Mouse (Mus musculus): ENCODE data around the gene Carm1.
A peak's percentile ranks its signal among the peaks of the same experiment; 100 is the strongest.
"Not testable (repeated sequence)": the region's sequence is repeated elsewhere in the genome, so short reads cannot be mapped to it uniquely, and the experiment has no call there.

Carm1 gene

DNA sequence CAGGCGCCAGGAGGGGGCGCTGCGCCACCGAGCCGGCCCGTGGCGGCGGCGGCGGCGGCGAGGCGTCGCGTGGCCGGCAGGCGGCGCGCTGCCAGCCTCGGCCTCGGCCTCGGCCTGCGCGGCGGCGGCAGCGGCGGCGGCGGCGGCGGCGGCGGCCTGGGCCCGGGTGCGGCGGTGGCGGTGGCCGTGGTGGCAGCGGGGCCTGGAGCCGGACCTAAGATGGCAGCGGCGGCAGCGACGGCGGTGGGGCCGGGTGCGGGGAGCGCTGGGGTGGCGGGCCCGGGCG, at the start of gene Carm1:
Carm1 (plus strand) TSS at position 106 of the 286 bp plus-strand sequence.
- DNase-seq, result no peak

DNA sequence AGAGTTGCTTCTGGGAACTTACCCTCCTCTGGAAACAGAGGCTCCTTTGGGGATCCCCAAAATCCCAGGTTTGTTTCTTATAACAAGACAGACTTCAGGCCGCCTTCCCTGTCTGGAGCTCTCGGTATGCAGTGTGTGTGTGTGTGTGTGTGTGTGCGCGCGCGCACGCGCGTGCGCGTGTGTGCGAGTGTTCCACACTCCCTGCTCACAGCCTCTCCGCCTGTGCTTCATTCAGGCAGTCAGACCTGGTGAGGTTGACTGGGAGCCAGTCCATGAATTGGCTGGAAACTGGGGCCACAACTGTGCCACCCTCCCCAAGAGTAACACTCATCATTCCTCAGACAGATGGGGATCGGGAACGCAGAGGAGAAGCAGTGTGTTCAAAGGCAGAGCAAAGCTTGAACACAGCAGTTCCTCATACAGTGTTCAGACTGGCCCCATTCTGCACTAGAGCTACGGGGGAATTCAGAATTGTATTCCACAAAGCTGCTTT, 49.6 kb upstream of the Carm1 start:
- no peak for DNase-seq

DNA sequence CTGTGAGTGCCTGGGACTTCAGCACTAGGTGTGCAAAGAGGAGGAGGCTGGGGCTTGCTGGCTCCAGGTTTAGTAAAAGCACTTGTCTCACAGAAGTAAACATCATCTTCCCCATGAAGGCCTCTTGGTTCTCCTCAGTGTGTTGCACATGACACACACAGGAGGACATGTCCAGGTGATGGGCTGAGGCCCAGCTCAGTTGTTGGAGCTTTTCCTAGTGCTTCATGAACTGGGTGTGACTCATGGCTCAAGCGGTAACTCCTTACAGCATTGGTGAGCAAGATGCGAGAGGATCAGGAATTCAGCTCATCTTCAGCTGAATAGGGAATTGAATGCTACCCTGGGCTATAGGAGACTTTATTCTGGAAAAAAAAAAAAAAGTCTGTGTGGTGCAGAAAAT, 49.0 kb upstream of the Carm1 start:
- DNase-seq, result no peak

DNA sequence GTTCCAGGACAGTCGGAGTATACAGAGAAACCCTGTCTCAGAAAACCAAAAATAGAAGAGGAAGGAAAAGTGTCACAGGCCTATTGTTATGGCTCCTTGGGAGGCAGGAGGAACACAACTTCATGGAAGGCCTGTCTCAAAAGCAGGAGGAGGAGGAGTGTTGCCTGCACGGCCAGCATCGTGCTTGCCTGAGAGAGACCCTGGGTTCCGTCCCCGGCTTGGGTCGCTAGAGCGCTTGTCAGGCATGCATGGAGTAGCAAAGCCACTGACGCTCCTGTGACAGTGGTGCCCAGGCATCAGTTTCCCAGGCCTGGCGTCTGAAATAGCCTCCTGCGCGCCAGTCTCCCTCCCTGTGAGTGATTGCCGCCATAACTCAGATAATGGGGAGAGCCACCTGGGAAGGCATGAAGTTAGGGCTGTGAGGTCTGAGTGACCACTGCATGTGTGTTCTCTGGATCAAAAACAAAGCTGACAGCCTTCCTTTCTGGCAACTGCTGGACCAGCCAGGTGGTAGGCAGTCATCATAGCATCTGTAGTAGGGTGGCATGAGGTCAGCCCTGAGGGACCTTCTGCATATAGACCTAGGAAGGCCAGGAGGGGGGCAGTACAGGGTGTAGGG, 48.3 kb upstream of the Carm1 start:
- no peak for DNase-seq

DNA sequence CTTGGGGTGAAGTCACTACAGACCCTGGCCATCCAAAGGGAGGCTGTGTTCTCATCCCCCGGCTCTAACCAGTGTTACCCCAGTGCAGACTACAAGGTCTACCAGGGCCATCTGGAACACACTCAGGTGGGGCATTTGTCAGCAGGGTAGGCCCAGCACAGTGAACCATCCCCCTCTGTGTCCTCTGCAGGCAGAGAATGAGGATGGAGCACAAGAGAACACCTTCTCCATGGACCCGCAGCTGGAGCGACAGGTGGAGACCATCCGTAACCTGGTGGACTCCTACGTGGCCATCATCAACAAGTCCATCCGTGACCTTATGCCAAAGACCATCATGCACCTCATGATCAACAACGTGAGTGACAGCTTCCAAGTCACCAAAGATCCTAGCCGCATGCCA, 43.3 kb upstream of the Carm1 start:
- DNase-seq, result no peak

DNA sequence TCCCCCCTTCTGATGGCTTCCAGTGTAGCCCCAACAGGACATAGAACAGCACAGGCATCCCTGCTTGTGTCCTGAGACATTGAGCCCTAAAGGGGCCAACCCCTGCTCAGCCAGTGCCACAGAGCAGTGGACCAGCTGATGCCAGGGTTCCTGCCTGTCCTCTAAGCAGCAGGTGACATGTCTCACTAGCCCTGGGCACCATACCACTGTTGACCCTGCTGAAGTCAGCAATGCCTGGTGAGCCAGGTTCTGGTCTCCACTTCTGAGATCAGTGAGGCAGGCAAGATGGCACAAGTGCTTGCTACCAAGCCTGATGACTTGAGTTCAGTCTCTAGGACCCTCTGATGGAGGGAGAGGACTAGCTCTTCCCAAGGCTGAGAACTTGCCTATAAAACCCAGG, 40.9 kb upstream of the Carm1 start:
- DNase-seq, result no peak

DNA sequence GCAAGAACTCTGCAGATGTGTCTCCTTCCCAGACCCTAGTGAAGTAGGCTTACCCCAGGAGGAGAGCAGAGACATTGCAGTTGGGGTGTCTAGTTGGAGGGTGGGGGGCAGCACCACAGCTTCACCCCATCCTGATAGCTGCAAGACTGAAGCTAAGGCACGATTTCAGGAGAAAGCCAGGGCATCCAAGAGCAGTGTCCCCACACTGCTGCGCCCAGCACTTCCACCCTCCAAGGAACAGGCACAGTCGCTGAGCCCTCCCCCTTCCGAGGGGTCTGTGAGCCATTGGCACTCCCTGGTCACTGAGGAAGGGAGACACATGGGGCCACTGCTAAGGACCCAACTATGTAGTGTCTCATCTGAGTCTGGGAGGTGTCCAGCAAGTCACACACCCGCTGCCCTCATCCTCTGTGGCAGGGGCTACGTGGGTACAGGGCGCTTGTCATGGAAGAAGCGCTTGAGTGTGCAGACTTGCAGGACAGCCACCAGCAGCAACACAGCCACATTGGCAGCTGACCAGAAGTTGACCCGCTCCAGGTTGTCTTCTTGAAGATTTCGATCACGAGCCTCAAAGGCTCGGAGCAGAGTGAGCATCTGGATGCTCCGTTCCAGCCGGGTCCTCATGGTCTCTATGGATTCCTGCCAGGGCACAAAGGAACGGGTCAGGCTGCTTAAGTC, 38.8 kb upstream of the Carm1 start:
- no peak for DNase-seq

DNA sequence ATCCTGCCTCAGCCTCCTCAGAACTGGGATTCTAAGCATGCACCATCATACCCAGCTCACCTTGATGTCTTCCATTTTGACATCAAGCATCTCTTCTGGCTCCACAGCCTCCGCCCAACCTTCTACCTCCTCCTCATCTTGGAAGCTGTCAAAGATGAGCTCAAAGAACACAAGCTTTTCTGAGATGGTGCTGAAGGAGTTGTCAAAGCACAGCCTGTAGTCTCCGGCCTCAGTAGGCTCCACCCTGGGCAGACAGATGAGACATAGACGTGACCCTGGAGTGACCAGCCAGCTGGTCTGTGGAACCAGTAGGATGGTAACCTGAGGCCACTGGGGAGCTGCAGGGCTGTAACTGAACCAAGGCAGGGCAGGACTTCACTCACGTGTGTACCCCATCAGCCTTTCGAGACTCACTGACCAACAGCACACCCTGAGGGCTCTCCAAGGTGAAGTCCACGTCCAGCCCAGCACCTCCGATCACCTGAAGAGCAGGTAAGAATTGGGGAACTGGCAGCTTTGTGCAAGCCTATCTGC, 37.8 kb upstream of the Carm1 start:
- DNase-seq, result no peak

DNA sequence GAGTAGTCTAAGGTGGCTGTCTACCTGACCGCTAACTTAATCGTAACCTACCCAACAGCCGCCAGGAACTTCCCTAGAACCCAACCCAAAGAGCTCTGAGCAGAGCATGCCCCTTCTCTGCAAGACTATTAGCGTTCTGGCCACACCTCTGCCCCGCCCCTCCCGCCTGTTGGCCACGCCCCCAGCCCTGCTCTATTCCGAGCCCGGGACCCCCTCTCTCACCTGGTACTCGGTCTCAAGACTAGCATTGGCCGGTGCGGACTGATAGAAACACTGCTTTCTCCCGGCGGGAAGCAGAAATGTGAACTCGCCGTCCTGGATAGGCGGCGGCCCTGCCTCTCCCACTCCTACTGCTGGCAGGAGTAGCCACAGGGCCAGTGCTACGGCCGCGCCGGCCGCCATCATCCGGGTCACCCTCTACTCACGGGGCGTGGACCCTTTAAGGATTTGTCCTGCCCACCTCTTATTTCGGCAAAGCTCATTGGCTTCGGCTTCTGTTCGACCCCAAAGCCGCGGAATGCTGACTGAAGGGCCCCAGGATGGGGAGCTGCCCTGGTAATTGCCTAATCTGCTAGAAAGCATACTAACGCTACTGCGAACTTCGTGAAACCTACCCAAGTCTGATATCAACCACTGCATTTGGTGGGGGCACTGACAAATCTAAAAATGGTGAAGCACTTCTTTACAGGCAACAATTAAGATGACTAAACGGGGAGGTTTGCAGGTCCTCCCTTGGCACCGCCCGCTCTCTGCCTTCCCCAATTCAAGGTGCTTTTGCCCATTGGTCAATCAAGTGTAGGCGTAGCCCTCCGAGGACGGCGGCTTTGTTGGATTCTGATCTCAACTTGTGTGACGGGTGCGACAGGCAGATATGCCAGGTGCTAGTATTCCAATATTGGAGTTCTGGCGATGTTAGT, 36.7 kb upstream of the Carm1 start, which contains the start of gene Tmed1:
Tmed1 (minus strand) TSS at position 481 of the 917 bp plus-strand sequence.
- DNase-seq, result peak; percentile 98

DNA sequence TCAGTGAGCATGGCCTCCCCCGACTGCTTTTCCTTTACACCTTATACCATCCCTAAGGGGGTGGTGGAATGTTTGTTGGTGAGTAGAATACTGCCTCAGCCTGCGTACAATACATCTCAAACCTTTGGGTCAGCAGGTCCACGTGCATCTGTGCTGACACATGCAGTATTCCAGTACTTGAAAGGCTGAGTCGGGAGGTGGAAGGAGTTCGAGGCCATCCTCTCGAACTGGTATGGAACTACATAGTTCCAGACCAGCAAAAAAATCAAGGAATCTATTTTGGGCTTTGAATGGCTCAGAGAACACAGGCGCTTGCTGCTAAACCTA, 36.0 kb upstream of the Carm1 start:
- DNase-seq, result no peak

DNA sequence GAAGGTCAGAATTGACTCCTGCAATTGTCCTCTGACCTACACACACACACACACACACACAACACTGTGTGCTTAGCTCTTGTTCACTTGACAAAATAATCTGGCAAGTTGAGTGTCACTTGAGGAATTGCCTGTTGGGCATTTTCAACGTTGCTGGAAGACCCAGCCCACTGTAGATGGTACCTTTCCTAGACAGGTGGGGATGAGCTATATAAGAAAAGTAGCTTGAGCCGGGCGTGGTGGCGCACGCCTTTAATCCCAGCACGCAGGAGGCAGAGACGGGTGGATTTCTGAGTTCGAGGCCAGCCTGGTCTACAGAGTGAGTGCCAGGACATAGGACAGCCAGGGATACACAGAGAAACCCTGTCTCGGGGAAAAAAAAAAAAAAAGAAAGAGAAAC, 35.6 kb upstream of the Carm1 start:
- no peak for DNase-seq

DNA sequence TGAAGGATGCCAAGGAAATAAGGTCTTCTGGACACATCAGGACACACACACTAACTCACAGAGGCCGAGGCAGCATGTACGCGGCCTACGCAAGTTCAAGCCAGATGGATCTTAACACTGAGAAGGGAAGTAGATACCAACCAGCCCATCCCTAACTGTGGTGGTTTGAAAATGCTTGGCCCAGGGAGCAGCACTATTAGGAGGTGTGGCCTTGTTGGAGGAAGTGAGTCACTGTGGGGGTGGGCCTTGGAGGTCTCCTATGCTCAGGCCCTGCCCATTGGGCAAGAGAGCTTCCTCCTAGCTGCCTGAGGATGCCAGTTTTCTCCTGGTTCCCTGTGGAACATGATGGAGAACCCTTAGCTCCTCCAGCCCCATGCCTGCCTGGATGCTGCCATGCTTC, 33.2 kb upstream of the Carm1 start:
- no peak for DNase-seq

DNA sequence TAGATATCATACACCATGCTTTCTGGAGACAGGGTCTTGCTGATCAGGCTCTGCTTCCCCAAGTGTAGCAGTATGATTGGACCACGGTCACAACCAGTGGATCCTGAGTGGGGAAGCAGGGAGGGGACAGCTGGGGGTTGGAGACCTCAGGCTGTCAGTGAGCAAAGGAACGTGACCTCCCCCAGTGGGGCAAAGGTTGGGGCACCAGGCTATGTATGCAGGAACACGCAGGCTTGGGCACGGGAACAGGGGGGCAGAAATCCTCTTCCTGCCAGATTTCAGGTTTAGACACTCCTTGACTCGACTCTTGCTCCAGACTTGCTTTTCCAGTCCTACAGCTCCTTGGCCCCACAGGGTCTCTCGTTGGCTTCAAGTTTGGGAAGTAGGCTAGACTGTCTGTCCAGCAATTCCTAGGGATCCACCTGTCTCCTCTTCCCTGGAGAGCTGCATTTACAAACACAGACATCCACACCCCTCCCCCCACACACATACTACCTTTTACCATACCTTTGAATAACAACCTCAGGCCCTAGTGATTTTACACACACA, 28.7 kb upstream of the Carm1 start:
- DNase-seq, result no peak

DNA sequence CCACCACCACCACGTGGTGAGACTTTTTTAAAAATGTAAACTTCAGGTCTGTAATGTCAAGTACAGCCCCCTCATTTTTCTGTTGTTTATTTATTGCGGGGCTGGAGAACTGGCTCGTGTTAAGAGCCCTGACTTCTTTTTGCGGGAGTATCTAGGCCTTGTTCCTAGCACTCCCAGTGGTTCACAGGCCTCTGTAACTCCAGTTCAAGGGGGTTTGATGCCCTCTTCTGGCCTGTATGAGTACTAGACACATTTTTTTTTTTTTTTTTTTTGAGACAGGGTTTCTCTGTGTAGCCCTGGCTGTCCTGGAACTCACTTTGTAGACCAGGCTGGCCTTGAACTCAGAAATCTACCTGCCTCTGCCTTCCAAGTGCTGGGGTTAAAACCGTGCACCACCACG, 28.0 kb upstream of the Carm1 start:
- DNase-seq, result not testable (repeated sequence)

DNA sequence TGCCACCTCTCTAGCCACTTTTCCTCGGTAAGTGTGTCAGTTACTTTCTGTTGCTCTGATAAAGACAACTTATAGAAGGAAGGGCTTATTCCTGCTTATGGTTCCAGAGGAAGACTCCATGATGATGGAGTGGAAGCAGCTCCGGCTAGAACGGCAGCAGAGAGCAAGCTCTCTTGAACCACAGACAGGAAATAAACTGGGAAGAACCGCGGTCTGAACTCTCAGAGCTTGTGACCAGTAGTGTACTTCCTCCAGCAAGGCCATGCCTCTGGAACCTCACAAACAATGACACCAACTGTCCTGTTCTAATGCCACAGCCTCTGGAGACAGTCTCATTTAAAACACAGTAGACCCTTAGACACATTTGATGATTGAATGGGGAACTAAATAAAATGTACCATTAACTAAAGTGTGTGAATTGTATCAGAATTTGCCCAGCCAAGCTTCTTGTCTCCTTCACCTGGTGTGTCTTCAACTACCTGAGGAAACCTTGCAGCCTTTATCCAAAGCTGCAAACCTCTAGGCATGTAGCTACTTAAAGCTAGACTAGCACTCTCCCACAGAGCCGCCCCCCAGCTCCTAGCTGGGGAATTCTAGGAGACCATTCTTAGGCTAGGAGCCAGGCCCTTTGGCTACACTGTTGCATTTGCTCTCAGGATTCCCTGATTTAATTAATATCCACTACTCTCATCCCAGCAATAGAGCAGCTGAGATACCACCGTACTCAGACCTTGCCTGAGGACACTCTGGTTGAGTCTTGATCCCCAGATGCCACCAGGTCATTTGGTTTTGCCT, 21.4 kb upstream of the Carm1 start:
- no peak for DNase-seq

DNA sequence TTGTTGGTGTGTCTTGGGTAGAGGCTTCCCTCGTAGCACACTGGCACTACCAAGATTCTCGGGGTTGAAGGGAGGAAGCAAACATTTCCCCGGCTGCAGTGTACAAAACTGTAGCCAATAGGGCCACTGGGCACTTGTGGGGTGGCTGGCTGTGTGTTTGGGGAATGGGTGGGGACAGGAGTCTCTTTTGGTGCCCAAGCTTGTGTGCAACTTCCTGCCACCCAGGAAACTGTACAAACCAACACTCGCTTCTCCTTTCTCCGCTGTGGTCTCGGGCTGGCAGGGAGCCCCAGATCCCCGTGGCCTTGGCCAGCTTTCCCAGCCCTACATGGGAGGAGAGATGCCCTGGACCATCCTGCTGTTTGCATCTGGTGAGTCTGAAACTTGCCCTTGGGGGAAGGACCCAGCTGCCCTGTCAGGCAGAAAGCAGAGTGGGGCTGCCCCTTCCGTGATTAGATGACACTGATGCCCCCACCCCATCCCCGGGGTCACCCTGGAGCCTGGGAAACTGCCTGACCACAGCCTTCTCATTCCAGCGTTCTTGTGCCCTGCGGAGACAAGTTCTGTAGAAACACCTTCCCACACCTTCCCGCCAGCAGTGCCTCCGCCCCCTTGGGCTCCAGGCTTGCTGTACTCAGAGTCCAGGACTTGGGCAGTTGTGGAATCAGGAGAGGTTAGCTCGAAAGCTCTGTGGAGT, 20.6 kb upstream of the Carm1 start, which contains the start of gene AB124611:
AB124611 (plus strand) TSS at position 240 of the 697 bp plus-strand sequence.
- no peak for DNase-seq

DNA sequence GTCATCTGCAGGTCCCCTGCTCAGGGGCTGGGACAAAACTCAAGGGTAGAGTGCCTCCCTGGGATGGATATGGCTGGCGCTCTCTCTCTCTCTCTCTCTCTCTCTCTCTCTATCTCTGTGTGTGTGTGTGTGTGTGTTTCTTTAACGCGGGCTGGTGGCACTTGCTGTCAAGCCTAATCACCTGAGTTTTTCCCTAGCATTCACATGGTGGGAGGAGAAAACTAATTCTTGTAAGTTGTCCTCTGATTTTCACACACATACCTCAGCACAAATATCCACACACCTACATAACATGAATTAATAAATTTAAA, 20.1 kb upstream of the Carm1 start:
- DNase-seq, result no peak

DNA sequence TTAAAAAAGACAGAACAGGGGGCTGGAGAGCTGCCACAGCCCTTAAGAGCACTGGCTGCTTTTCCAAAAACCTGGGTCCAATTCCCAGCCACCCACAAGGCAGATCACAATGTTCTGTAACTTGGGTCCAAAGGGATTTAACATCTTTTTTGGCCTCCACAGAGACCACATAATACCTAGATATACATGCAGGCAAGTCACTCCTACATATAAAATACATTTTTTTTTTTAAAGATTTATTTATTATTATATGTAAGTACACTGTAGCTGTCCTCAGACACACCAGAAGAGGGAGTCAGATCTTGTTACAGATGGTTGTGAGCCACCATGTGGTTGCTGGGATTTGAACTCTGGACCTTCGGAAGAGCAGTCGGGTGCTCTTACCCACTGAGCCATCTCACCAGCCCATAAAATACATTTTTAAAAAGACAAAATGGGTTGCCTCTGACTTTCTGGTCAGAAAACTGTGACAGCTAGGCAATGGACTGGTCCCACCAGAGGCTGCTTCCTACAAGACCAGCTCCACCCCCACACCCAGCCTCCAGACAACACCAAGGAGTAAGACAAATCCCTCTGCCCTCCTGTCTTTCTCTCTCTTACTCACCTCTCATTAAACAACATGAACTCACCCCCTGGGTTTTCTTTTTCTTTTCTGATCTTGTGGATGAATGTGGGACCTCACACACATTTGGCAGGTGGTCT, 19.4 kb upstream of the Carm1 start:
- DNase-seq, result no peak

DNA sequence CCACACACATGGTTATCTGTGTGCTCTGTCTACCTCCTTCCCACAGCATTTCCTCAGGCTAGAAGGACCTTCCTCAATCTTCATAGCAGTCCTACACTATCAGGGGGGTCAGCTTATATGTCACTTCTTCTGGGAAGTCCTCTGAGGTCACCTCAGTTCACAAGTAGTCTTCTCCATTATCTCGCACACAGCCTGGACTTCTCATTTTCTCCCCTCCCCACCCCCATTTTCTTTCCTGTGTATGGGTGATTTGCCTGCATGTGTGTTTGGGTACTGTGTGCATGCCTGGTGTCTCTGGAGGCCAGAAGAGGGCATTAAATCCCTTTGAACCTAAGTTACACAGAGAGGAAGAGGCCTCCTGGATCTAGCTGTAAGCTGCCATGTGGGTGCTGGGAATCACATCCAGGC, 18.8 kb upstream of the Carm1 start:
- DNase-seq, result no peak

DNA sequence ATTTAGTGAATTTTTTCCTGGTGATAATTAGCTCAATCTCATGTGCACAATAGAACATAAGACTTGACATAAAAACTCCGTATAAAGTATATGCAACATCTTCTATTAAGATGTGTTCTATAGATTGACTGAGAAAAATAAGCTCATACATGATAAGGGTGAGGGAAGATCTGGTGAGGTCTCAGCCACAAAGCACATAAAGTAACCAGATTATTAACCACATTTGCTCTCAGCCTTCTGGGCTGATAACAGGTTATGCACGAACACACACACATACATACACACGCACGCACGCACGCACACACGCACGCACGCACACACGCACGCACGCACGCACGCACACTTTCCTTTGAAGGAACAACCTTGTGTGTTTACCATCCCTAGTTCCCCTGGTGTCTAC, 10.2 kb upstream of the Carm1 start:
- DNase-seq, result no peak

DNA sequence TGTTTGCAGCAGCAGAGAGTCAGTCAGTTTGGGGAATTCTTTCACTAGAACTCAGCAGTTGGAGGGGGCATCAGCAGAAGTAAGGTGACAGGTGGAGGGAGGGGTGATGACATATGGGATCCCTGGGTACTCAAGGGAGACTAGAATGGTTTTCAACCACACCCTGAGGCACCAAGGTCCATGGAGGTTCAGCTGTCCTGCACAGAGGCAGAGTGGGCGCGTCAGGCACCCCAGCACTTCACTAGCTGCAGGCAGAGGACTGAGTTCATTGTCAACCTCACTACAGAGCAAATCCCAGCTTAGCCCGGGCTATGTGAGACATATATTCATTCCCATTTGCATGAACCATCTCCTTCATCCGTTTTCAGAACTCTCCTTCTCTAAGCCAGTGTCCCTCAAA, 9.7 kb upstream of the Carm1 start:
- DNase-seq, result no peak
